Mouse (Mus musculus) activated CD4-positive, CD25-positive, alpha-beta regulatory T cell, adult 4 months (primary cell): ENCODE data around the gene Syn3. TPM values are rescaled to one million over a fixed set of nuclear protein-coding genes. Genes with fewer than 3 reads are reported as not detected.

ENCODE experiments used
- ATAC-seq: one replicate; pipeline ENCODE4 v1.8.0; 2017
- polyA plus RNA-seq, 2 experiments: library from polyadenylated mRNA; unstranded; fragments of 100-300 nt; shearing (Covaris generic); gene quantifications; one replicate each; pipeline ENCODE4 v1.2.1; 2017

Syn3 gene
- polyA plus RNA-seq, 2 experiments from 2014 or later: 0.26 TPM; not detected in 1

GRCm38 (mm10) chr10:86303495-86303876 lies 195.2 kb downstream of the Syn3 start:
- no peak for ATAC-seq

GRCm38 (mm10) chr10:86302761-86303494 lies 195.8 kb downstream of the Syn3 start:
- ATAC-seq: no peak

- ATAC-seq: no peak
These were observed 196.4 kb downstream of the Syn3 start for GRCm38 (mm10) chr10:86302318-86302648.

GRCm38 (mm10) chr10:86301593-86302317 lies 196.9 kb downstream of the Syn3 start:
- ATAC-seq: no peak

GRCm38 (mm10) chr10:86301117-86301490 lies 197.6 kb downstream of the Syn3 start:
- no peak for ATAC-seq

GRCm38 (mm10) chr10:86300293-86301116 lies 198.2 kb downstream of the Syn3 start, which contains the start of gene Timp3:
Timp3 (plus strand) TSS chr10:86300372.
- no peak for ATAC-seq

- no peak for ATAC-seq
These were observed 198.9 kb downstream of the Syn3 start for GRCm38 (mm10) chr10:86299795-86300194.

GRCm38 (mm10) chr10:86298326-86298725 lies 200.4 kb downstream of the Syn3 start:
- ATAC-seq: no peak

- no peak for ATAC-seq
These were observed 201.4 kb downstream of the Syn3 start for GRCm38 (mm10) chr10:86297307-86297706.

- ATAC-seq: no peak
These were observed 202.6 kb downstream of the Syn3 start for GRCm38 (mm10) chr10:86296111-86296510.

GRCm38 (mm10) chr10:86295454-86296098 lies 203.1 kb downstream of the Syn3 start:
- no peak for ATAC-seq

GRCm38 (mm10) chr10:86294599-86295365 lies 203.9 kb downstream of the Syn3 start:
- no peak for ATAC-seq

GRCm38 (mm10) chr10:86293880-86294279 lies 204.8 kb downstream of the Syn3 start:
- no peak for ATAC-seq

- no peak for ATAC-seq
These were observed 208.5 kb downstream of the Syn3 start for GRCm38 (mm10) chr10:86290109-86290771.

- ATAC-seq: no peak
These were observed 212.2 kb downstream of the Syn3 start for GRCm38 (mm10) chr10:86286508-86286907.

GRCm38 (mm10) chr10:86281238-86281637 lies 217.5 kb downstream of the Syn3 start:
- ATAC-seq: no peak

GRCm38 (mm10) chr10:86279579-86280168 lies 219.0 kb downstream of the Syn3 start:
- no peak for ATAC-seq

- ATAC-seq: no peak
These were observed 220.2 kb downstream of the Syn3 start for GRCm38 (mm10) chr10:86278481-86278880.

GRCm38 (mm10) chr10:86277327-86277726 lies 221.4 kb downstream of the Syn3 start:
- no peak for ATAC-seq

- no peak for ATAC-seq
These were observed 223.1 kb downstream of the Syn3 start for GRCm38 (mm10) chr10:86275585-86275984.
